Mouse (Mus musculus) forebrain, embryonic 12.5 days (tissue): Measurements from ENCODE around the gene Ablim1. TPM values are rescaled to one million over a fixed set of nuclear protein-coding genes. Genes with fewer than 3 reads are reported as not detected.

Source experiments
- ATAC-seq: fragments of 200-750 bp; cut with Nextera tagmentation; 2 replicates; pipeline ENCODE4 v1.8.0; 2017; ENCODE audit warnings: moderate TSS enrichment; ENCODE audit not compliant: low FRiP score
- H3K27ac ChIP-seq: fragments of 300-500 bp; sonication (generic); 2 replicates; pipeline ENCODE4 v1.5.1; 2016; ENCODE audit warnings: mild to moderate bottlenecking
- H3K27me3 ChIP-seq: fragments of 300-500 bp; sonication (generic); 2 replicates; pipeline ENCODE4 v1.6.1; 2016; ENCODE audit warnings: mild to moderate bottlenecking
- H3K36me3 ChIP-seq: fragments of 300-500 bp; sonication (generic); replicated peaks from 2 replicates; pipeline ENCODE4 v1.6.1; 2016; ENCODE audit warnings: mild to moderate bottlenecking
- H3K4me1 ChIP-seq: fragments of 300-500 bp; sonication (generic); 2 replicates; pipeline ENCODE4 v1.6.1; 2016
- H3K4me2 ChIP-seq: fragments of 300-500 bp; sonication (generic); 2 replicates; pipeline ENCODE4 v1.6.1; 2016; ENCODE audit warnings: mild to moderate bottlenecking, moderate library complexity
- H3K4me3 ChIP-seq: fragments of 300-500 bp; sonication (generic); replicated peaks from 2 replicates; pipeline ENCODE4 v1.5.1; 2016; ENCODE audit warnings: mild to moderate bottlenecking
- H3K9ac ChIP-seq: fragments of 300-500 bp; sonication (generic); 2 replicates; pipeline ENCODE4 v1.6.1; 2016; ENCODE audit warnings: mild to moderate bottlenecking
- H3K9me3 ChIP-seq: fragments of 300-500 bp; sonication (generic); 2 replicates; pipeline ENCODE4 v1.6.1; 2016
- WGBS: fragments of 180-500 bp; shearing (Covaris S2); methylation state at CpG from one replicate; pipeline ENCODE4 v1.1.7; 2016; 5-methylcytosine and 5-hydroxymethylcytosine counted together
- polyA plus RNA-seq: library from polyadenylated mRNA; unstranded; fragments of >200 nt; fragmentation: Nextera tagmentation; extraction: Ambion mirVana; gene quantifications from 2 replicates; pipeline ENCODE4 v1.2.1, GENCODE M21; 2016

Gene Ablim1
- polyA plus RNA-seq, 1 experiment from 2014 or later = 17.7 TPM

- Histone ChIP-seq H3K27me3 (no peaks in the 10 kb centered on the region), H3K27ac (no peak overlapping the region), H3K4me2 (no peak overlapping the region), H3K4me3 (no peak overlapping the region), H3K9ac (no peak overlapping the region), H3K9me3 (no peaks in the 10 kb centered on the region), H3K4me1 (no peaks in the 10 kb centered on the region), H3K36me3 (no peaks in the 10 kb centered on the region)
- 85% methylated on average over 2 of the region's 2 CpGs for WGBS
- no peak for ATAC-seq
Measured at GRCm38 (mm10) chr19:57169485-57169884, 145.2 kb downstream of the Ablim1 start.

DNA sequence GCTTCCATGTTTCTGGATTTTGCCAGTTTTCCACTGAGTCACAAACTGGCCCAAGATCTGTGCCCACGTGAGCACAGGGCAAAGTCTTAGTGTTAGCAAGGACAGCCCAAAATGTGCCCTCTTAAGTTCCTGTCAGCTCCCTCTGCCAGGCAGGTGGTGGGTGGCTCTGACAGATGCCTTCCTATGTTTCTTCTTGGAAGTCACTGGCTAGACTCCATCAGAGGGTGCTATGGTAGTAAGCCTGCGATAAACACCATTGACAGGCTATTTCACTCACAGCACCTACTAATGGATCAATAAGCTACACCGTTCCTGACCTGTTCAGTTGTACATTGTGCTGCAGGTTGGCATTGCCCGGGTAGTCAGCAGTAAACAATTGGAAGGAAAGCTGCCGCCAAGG, 147.0 kb downstream of the Ablim1 start:
- no peaks in the 10 kb centered on the region for H3K36me3 ChIP-seq
- H3K27me3 ChIP-seq = no peaks in the 10 kb centered on the region
- H3K9me3 ChIP-seq = no peaks in the 10 kb centered on the region
- no peak overlapping the region for H3K4me2 ChIP-seq
- H3K4me1 ChIP-seq = no peaks in the 10 kb centered on the region
- WGBS = 87% methylated on average over 5 of the region's 5 CpGs
- H3K27ac ChIP-seq = no peak overlapping the region
- ATAC-seq = no peak
- H3K9ac ChIP-seq = no peak overlapping the region
- no peak overlapping the region for H3K4me3 ChIP-seq

DNA sequence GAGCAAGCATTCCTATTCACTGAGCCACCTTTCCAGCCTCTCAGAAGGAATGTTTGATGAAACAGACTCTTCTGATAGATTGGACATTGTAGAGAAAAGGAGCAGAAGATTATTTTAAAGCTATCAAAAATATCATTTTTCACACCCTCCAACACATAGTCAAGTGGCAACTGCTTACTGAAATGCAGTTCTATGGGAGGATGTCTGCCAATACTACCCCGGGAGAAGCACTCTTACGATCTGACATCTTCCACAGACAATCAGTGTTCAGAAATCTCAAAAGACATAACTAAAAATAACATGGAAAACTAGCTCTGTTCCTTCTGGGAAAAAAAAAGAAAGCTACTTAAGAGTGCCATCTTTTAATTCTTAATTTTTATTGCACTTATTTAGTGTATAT, 149.8 kb downstream of the Ablim1 start:
- Histone ChIP-seq H3K9me3 (no peaks in the 10 kb centered on the region), H3K36me3 (no peaks in the 10 kb centered on the region), H3K27me3 (no peaks in the 10 kb centered on the region), H3K4me2 (no peak overlapping the region), H3K4me1 (no peaks in the 10 kb centered on the region), H3K27ac (no peak overlapping the region), H3K9ac (no peak overlapping the region), H3K4me3 (no peak overlapping the region)
- 88% methylated on average over 2 of the region's 2 CpGs for WGBS
- ATAC-seq = no peak

DNA sequence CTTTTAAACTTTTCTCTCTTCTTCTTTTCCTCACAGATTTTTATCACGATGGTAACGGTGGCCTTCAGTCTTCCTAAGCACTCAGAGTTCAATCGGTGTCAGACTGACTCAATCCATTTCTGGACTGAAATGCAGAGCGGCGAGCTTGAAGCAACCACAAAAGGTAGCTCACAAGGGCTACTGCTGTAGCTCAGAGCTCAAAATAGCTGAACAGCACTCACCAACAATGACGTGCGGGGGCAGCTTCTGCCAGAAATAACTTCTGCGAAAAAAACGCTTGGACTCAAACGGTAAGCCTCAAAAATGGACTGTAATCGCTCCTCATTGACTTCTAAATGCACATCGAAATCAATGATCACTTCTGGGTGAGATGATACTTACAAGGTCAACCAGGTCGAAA, 151.4 kb downstream of the Ablim1 start:
- no peak overlapping the region for H3K27ac ChIP-seq
- H3K4me1 ChIP-seq = no peaks in the 10 kb centered on the region
- WGBS = 90% methylated on average over 13 of the region's 13 CpGs
- no peaks in the 10 kb centered on the region for H3K36me3 ChIP-seq
- H3K9me3 ChIP-seq = no peaks in the 10 kb centered on the region
- ATAC-seq = no peak
- no peak overlapping the region for H3K4me2 ChIP-seq
- no peaks in the 10 kb centered on the region for H3K27me3 ChIP-seq
- H3K4me3 ChIP-seq = no peak overlapping the region
- no peak overlapping the region for H3K9ac ChIP-seq

GRCm38 (mm10) chr19:57161978-57162727, 152.6 kb downstream of the Ablim1 start:
- 83% methylated on average over 10 of the region's 11 CpGs for WGBS
- H3K27me3 ChIP-seq = no peaks in the 10 kb centered on the region
- no peaks in the 10 kb centered on the region for H3K36me3 ChIP-seq
- H3K4me3 ChIP-seq = no peak overlapping the region
- H3K9me3 ChIP-seq = no peaks in the 10 kb centered on the region
- H3K9ac ChIP-seq = no peak overlapping the region
- H3K4me2 ChIP-seq = no peak overlapping the region
- H3K4me1 ChIP-seq = no peaks in the 10 kb centered on the region
- H3K27ac ChIP-seq = no peak overlapping the region
- no peak for ATAC-seq

GRCm38 (mm10) chr19:57161010-57161660, 153.6 kb downstream of the Ablim1 start:
- WGBS = 74% methylated on average over 7 of the region's 7 CpGs
- Histone ChIP-seq H3K27me3 (no peaks in the 10 kb centered on the region), H3K27ac (no peak overlapping the region), H3K9ac (no peak overlapping the region), H3K36me3 (no peaks in the 10 kb centered on the region), H3K4me1 (no peaks in the 10 kb centered on the region), H3K4me2 (no peak overlapping the region), H3K4me3 (no peak overlapping the region), H3K9me3 (no peaks in the 10 kb centered on the region)
- no peak for ATAC-seq

- Histone ChIP-seq H3K36me3 (no peaks in the 10 kb centered on the region), H3K27ac (no peak overlapping the region), H3K27me3 (no peaks in the 10 kb centered on the region), H3K9ac (no peak overlapping the region), H3K4me3 (no peak overlapping the region), H3K4me2 (no peak overlapping the region), H3K9me3 (no peaks in the 10 kb centered on the region), H3K4me1 (no peaks in the 10 kb centered on the region)
- ATAC-seq = no peak
- 81% methylated on average over 20 of the region's 20 CpGs for WGBS
Measured at GRCm38 (mm10) chr19:57157731-57158343, 156.9 kb downstream of the Ablim1 start.

DNA sequence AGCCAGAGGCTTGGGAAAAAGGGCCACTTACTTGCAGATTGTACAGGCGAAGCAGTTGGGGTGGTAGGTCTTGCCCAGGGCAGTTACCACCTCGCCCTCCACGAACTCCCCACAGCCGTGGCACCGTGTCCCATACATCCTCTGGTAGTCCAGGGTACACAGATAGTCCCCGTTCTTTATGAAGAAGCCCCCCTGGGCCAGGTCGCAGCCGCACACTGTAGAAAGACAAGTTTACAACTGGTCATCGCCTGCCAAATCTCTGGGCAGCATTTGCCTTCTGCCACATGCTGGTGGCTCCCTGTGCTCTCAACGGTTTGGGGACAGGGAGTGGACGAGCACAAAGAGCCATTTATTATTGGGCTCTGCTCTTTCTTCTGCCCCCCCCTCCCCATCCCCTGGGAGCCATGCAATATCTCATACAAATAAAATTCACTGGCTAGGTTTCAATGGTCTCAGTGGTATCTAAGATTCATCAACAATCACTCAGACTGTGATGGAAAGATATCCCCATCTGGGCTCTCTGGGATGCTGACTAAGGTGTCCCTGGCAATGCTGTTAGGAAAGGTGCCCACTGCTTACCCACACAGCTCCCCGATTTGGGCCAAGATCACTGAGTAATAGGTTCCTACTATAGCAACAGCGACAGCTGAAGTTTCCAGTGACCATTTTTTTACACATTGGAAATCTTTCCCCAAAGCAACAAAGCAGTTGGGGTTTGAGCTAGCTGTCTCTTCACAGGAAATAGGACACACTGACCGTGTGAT, 159.4 kb downstream of the Ablim1 start:
- 85% methylated on average over 14 of the region's 14 CpGs for WGBS
- Histone ChIP-seq H3K9me3 (no peaks in the 10 kb centered on the region), H3K4me3 (no peak overlapping the region), H3K4me1 (peaks cover 4% of the 10 kb centered on the region; the same call in 1 of the 2 replicates), H3K27ac (no peak overlapping the region), H3K27me3 (no peaks in the 10 kb centered on the region), H3K4me2 (no peak overlapping the region), H3K36me3 (no peaks in the 10 kb centered on the region), H3K9ac (no peak overlapping the region)
- ATAC-seq = no peak

DNA sequence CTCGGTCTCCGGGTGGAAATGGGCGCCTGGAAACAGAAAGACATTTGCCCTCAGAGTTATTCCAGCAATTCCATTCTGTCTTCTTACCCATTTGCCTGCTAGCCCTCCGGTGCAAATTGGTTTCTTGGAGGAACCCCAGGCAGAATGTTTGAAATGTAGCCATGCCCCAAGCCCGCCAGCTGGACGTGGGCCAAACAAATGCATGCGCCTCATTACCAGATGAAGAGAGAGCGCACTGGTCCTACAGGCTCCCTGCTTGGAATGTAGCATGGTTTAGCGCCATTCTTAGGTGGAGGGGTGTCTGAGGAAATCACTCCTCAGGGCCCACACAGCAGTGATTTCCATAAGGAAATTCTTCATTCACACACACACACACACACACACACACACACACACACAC, 162.4 kb downstream of the Ablim1 start:
- ATAC-seq = no peak
- H3K9me3 ChIP-seq = no peaks in the 10 kb centered on the region
- H3K27me3 ChIP-seq = no peaks in the 10 kb centered on the region
- H3K27ac ChIP-seq = no peak overlapping the region
- H3K4me1 ChIP-seq = peaks cover 4% of the 10 kb centered on the region; the same call in 1 of the 2 replicates
- WGBS = 35% methylated on average over 9 of the region's 9 CpGs
- H3K4me2 ChIP-seq = no peak overlapping the region
- H3K36me3 ChIP-seq = no peaks in the 10 kb centered on the region
- H3K4me3 ChIP-seq = no peak overlapping the region
- H3K9ac ChIP-seq = no peak overlapping the region

GRCm38 (mm10) chr19:57151504-57151903, 163.2 kb downstream of the Ablim1 start:
- Histone ChIP-seq H3K4me3 (no peak overlapping the region), H3K27ac (no peak overlapping the region), H3K36me3 (no peaks in the 10 kb centered on the region), H3K9ac (no peak overlapping the region), H3K4me1 (peaks cover 4% of the 10 kb centered on the region; the same call in 1 of the 2 replicates), H3K4me2 (no peak overlapping the region), H3K27me3 (no peaks in the 10 kb centered on the region), H3K9me3 (no peaks in the 10 kb centered on the region)
- no peak for ATAC-seq
- 87% methylated on average over 9 of the region's 9 CpGs for WGBS

DNA sequence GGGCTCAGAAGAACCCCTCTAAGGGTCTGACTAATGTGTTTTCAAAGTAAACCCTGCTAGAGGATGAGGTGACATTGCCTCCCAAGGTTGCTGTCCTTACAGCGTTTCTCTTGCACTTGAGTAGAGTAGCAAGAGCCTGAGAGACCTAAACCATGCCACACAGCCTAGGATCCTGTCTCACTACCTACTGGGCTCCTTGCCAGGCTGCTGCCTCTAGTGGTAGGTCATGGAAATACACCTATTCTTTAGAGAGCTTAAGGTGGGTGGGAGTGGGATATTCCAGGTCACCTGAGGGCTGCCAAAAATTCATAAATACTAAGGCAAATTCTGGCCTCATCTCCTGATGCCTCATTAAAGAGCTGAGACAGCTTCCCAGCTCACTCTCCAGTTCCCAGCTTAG, 164.4 kb downstream of the Ablim1 start:
- no peaks in the 10 kb centered on the region for H3K9me3 ChIP-seq
- H3K4me1 ChIP-seq = peaks cover 4% of the 10 kb centered on the region; the same call in 1 of the 2 replicates
- H3K4me2 ChIP-seq = no peak overlapping the region
- no peak overlapping the region for H3K9ac ChIP-seq
- no peak overlapping the region for H3K4me3 ChIP-seq
- no peak for ATAC-seq
- no peaks in the 10 kb centered on the region for H3K27me3 ChIP-seq
- H3K27ac ChIP-seq = no peak overlapping the region
- WGBS = 62% methylated on average over 1 of the region's 1 CpGs
- H3K36me3 ChIP-seq = no peaks in the 10 kb centered on the region

DNA sequence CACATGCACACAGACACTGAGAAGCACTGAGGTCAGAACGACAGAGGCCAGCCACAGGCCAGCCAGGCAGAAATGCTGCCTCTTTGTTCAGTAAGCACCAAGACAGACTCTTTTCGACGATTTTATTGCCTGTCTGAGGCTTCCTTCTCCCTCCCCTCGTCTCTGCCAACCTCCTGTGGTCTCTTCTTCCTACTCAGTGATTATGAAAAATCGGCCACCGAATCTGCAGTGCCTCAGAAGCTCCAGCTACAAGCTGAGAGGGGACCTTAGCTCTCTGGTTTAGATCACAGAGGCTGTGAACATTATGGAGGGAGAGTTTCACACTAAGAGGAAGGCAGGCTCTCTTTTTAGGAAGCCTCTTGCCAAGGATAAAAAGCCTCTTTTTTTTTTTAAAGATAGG, 167.0 kb downstream of the Ablim1 start:
- WGBS = 55% methylated on average over 6 of the region's 6 CpGs
- no peak overlapping the region for H3K4me2 ChIP-seq
- no peaks in the 10 kb centered on the region for H3K27me3 ChIP-seq
- H3K9me3 ChIP-seq = no peaks in the 10 kb centered on the region
- H3K36me3 ChIP-seq = no peaks in the 10 kb centered on the region
- no peak overlapping the region for H3K27ac ChIP-seq
- peaks cover 4% of the 10 kb centered on the region; the same call in 1 of the 2 replicates for H3K4me1 ChIP-seq
- no peak overlapping the region for H3K4me3 ChIP-seq
- no peak overlapping the region for H3K9ac ChIP-seq
- ATAC-seq = no peak
